Mouse (Mus musculus) large intestine, adult 2 months (tissue): ENCODE measurements around the gene Tuba1c. TPM values are rescaled to one million over a fixed set of nuclear protein-coding genes. Genes with fewer than 3 reads are reported as not detected.

ENCODE experiments used
- DNase-seq: peaks from one replicate; pipeline ENCODE4 v3.0.0-alpha.2; 2012; ENCODE audit warnings: low read depth, low spot score
- WGBS: fragments of 180-500 bp; shearing (Covaris S2); methylation state at CpG from one replicate; pipeline ENCODE4 v1.1.7; 2018; 5-methylcytosine and 5-hydroxymethylcytosine counted together
- polyA plus RNA-seq: library from polyadenylated mRNA; depleted of rRNA; stranded (reverse); fragments of >200 nt; gene quantifications from 2 replicates; pipeline ENCODE4 v1.2.3, GENCODE M21; 2012

Gene Tuba1c
- polyA plus RNA-seq, 1 experiment, result 408 TPM

DNA sequence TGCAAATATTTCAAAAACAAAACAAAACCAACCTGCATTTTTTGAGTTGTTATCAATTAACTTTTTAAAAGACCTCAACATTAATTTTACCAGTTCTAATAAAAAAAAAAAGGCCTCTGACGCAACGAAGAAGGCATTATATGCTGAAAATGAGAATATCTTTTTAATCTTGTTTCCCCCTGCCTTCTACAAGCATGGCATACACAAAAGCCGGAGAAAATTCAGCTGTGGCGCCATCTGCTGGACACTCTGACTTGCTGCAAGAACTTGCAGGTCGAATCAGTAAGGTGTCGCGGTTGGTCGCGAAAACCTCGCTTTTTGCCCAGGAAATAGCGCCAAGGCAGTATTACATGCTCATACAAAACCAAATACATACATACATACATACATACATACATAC is 35.8 kb upstream of the Tuba1c start:
- peak; percentile 71 for DNase-seq
- under 1% methylated on average over 11 of the region's 11 CpGs for WGBS

DNA sequence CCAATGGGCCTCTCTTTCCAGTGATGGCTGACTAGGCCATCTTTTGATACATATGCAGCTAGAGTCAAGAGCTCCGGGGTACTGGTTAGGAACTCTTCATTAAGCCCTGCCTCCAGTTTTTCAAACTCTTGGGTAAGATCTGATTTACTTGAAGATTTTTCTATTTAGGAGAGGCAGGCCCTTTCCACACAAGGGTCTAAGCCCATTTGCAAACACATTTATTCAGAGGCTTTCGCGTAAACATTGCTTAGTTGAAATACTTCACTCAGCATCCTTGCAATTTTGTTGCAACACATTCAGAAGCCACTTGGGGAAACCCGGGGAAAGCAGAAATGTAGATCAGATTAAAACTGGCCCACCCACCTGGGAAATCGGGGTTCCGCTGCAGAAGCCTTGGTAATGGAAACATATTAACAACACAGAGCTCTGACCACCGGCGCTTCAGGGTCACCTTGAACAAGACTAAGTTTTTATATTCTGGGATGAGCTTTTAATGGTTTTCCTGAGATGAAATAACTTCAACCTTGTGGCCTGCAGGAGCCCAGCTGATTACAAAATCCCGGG is 34.7 kb upstream of the Tuba1c start:
- DNase-seq, result no peak
- WGBS, result 86% methylated on average over 9 of the region's 9 CpGs

DNA sequence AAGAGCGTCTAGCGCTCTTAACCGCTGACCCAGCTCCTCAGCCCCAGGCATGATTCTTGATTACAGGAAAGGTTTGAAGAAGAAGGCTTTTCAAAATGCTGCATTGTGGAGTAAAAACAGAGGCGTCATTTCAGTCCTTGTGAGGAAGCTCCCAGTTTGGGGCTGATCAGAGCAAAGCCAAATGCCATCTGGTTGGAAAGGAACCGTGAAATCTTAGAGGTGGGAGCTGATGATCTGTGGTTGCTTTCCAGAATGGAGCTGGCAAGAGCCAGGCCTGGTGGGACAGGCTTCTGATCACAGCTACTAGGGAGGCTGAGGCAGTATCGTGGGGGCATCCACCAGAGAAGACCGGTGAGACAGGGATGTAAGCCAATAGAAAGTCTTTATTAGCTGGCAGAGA is 32.9 kb upstream of the Tuba1c start:
- 88% methylated on average over 7 of the region's 7 CpGs for WGBS
- DNase-seq, result no peak

DNA sequence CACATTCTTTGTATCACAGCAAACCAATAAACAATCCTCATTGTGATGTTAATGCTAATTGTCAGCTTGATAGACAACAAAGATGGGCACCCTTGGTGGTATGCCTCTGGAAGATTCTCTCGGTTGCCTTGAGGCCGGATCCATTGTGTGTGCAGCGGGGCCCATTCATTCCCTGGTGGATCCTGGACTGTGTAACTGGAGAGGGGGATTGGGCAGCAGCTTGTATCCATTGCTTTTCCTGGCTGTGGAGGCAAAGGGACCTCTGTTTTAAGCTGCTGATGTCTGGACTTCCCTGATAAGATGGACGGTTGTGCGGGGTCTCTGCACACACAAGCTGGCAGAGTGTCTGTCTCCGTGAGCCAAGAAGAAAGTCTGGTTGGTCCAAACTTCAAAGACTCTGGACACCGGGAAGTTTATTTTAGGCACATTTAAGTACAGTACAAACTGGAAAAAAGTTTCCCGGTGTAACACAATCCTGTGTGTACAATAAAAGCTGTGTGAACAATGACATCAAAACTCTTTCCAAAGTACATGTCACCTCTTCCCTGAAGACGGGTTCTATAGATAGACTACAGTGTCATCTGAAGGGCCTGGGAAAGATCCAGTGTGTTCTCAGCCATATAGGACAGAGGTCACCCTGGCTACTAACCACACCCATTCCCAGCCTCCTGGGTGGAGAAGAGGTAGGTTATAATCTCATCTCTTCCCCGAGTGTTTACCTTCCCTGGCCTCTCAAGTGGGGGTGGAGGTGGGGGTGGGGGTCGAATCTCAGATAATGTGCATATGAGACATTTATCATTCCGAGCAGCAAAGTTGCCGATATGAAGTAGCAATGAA is 31.5 kb upstream of the Tuba1c start:
- peak; percentile 40 for DNase-seq
- WGBS, result 26% methylated on average over 13 of the region's 13 CpGs

DNA sequence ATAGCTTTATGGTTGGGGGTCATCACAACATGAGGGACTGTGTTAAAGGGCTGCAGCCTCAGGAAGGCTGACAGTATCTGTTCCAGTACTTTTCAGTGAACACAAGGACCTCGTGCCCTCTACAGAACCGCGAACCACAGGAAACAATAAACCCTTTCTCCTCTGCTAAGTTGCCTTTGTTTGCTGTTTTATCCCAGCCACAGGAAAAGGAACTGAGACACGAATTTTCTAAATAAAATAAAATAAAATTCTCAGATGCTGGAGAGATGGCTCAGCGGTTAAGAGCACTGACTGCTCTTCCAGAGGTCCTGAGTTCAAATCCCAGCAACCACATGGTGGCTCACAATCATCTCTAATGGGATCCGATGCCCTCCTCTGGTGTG is 30.9 kb upstream of the Tuba1c start:
- WGBS, result 29% methylated on average over 6 of the region's 6 CpGs
- DNase-seq, result no peak

DNA sequence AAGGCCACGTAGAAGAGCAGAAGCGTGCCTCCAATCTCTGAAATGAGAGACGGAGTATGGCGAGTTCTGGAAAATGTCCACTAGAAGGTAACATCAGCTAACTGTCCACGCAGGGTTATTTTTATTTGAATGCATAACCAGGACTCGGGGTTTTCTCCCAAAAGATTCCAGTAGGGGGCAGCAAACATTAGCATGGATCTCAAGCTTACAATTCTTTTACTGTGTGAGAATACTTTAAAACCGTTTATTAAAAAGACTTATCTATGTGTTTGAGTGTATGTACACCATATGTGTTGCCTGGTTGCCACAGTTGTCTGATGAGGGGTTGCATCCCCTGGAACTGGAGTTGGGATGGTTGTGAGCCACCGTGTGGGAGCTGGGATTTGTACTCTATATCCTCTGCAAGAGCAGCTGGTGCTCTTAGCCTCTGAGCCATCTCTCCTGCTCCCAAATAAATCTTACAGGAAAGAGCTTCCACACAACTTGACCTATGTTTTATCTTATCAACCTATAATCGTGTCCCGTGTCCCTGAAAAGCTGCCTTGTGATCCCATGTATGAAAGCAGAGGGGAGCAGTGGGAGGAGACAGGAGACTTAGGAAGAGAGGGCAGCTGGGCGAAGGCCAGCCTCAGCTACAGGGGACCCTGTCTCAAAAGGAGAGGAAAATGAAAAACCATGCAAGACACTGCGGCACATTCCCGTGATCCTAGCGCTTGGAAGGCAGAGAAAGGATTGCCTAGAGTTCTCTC is 29.0 kb upstream of the Tuba1c start:
- peak; percentile 37 for DNase-seq

DNA sequence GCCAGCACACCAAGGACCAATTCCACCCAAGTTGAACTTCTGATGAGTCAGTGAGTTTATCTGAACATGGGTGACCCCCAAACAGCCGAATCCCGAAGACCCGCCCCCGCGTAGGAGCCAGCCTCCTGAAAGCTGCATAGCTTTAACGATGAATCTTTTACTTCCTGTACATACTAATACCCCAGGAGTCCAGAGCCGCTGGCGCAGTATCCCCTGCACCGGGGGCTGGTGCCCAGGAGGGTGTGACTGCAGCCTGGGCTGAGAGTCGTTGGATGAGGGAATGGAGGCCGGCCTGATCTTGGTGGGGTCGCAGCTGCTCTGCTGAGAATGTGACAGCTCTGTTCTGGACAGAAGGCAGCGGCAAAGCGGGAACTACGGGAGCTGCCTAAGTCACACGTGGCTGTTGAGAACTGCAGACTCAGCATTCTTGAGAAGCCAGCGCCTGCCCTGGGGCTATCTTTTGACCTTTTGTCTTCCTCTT is 28.2 kb upstream of the Tuba1c start:
- no peak for DNase-seq
- WGBS, result 22% methylated on average over 17 of the region's 17 CpGs

More for the DNA sequence above, 29.0 kb upstream of the Tuba1c start:
- 41% methylated on average over 14 of the region's 14 CpGs for WGBS

DNA sequence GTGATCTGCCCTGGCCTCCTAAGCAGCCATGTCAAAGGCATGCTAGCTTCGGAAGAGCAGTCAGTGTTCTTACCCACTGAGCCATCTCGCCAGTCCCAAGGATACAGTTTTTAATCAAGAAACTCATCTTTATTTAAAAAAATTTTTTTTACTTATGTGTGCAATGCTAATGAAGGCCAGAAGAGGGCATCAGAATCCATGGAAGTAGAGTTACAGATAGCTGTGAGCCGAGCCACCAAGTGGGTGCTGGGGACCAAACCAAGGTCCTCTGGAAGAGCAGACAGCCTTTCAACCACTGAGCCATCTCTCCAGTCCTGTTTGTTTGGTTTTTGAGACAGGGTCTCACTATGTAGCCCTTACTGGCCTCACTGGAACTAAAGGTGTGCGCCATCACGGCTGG is 26.1 kb upstream of the Tuba1c start:
- DNase-seq, result no peak
- 89% methylated on average over 5 of the region's 5 CpGs for WGBS

DNA sequence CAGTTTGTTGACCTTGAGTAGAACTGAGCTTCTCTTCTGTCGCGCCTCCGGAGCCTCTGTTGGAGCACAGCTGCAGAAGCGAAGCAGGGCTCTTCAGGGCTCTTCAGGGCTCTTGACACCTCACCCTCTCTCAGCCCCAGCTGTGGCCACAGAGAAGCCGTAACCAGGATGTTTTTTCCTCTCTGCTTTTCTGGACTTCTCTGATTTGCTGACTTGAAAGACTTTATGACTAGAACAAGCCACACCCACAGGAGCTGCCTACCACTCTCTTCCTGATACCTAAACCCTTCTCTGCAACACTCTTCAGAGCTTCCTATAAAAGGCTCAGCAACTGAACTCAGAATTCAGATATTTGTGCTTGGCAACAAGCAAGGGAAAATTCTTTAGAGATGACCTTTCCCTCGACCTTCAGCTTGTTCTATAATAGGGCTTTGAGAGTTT is 20.9 kb upstream of the Tuba1c start:
- no peak for DNase-seq
- 8% methylated on average over 6 of the region's 6 CpGs for WGBS

DNA sequence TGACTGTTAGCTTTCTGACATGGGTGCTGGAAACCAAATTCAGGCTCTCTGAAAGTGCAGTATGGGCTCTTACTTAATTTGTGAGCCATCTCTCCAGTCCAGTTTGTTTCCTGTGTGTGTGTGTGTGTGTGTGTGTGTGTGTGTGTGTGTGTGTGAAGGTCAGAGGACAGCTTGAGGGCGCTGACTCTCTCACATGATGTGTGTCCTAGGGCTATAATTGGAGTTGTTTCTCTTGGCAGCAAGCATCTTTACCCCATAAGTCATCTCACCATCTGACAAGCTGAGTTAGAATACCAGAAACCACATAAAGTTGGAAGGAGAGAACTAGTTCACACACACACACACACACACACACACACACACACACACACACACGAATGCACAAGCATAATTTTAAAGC is 18.8 kb upstream of the Tuba1c start:
- 61% methylated on average over 2 of the region's 2 CpGs for WGBS
- no peak for DNase-seq

DNA sequence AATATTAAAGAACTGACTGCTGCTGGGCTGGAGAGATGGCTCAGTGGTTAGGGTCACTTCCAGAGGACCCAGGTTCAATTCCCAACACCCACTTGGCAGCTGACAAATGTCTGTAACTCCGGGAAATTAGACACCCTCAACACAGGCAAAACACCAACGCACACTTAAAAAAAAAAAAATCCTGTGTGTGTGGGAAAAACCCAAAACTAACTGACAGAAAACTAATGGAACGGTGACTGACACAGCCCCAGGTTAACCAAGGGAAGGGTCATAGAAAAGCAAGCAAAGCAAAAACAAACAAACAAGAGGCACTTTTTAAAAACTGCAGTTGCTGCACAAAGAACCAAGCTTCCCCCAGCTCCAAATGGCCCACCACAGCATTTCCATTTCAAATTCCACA is 17.7 kb upstream of the Tuba1c start:
- no peak for DNase-seq
- 86% methylated on average over 3 of the region's 3 CpGs for WGBS

DNA sequence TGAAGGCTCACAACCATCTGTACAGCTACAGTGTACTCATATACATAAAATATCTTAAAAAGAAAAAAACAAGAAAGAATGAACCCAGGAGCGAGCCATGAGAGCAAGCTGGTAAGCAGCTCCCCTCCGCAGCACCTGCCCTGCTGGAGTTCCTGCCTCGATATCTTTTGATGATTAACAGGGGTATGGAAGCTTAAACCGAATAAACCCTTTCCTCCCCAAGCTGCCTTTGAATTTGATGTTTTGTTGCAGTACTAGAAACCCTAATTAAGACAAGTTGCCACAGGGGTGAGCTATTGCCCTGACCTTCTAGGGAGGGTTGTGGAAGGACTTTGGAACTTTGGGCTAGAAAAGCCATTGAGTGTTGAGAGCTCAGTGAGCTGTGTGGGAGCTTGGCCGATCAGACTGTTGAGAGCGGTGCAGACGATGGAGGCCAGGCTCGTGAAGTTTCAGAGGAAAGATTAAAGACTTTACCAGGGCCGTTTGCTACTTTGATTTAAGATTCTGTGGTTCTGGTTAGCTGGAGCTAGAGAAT is 15.1 kb upstream of the Tuba1c start:
- DNase-seq, result no peak
- 35% methylated on average over 9 of the region's 9 CpGs for WGBS

DNA sequence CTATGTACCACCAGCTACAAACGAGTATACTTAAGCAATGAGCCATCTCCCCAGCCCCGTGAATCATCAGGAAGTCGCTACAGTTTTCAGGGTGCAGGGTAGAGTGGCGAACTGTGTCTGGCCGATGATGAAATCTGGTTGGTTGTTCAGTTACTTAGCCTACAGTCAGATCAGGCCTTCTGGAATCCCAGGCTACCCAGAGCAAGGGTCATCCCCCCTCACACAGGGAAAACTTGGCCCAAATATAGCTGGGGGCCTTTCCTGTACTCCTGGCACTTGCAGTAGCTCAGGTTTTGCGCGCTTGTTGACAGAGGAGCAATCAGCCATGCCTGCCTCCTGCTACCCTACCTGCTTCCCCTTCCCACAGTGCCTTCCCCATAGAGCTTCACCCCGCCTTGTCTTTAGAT is 12.3 kb upstream of the Tuba1c start:
- no peak for DNase-seq
- WGBS, result 66% methylated on average over 8 of the region's 8 CpGs

DNA sequence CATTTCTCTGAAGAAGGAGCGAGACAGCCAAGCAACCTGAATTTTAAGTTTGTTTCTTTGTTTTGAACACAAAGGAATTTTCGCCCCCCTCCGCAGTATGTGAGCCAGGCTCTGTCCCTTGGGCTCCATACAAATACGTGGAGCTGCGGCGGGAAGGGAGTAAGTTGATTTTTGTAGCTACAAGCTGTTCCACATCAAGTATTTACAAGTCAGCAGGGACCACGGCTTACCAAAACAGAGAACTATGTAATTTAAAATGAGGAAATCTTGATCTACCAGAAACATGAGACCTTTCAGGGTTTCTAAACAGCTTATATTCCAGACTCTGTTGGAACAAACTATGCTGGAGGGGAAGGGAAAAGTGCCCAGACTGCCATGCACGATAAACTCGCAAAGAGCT is 11.7 kb upstream of the Tuba1c start:
- 80% methylated on average over 9 of the region's 9 CpGs for WGBS
- no peak for DNase-seq

DNA sequence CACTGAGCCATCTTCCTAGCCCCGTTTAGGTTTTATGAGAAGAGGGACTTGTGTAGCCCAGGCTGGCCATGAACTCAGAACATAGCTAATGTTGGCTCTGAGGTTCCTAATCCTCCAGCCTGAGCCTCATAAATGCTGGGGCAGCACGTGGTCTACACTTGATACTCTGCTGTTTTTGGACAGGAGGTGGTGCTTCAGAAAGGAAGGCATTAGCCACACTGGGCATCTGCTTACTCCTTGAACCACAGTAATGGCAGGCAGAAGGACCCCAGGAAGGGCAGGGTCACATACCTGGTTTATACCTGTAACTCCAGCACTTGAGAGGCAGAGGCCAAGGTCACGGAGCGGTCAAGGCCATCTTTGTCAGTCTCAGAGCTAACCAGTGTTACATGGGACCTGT is 11.1 kb upstream of the Tuba1c start:
- no peak for DNase-seq
- 77% methylated on average over 4 of the region's 4 CpGs for WGBS

DNA sequence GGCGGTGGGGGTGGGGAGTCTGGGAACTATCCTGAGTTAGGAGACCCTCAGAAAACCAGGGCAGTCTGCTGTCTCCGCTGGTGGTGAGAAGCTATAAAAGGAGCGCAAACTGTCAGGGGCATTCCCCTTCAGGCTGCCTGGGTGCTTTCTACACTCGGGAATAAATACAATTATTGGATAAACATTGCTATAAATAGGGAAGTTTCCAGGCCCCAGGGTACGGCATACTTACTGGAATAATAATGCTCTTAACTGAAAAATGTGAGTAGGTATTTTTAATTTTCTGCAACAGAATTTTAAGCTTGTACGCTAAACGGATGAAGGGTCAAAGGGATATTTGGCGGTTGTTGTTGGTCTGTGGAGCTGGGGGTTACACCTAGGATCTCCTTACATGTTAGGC is 10.3 kb upstream of the Tuba1c start:
- no peak for DNase-seq
- 65% methylated on average over 8 of the region's 8 CpGs for WGBS

DNA sequence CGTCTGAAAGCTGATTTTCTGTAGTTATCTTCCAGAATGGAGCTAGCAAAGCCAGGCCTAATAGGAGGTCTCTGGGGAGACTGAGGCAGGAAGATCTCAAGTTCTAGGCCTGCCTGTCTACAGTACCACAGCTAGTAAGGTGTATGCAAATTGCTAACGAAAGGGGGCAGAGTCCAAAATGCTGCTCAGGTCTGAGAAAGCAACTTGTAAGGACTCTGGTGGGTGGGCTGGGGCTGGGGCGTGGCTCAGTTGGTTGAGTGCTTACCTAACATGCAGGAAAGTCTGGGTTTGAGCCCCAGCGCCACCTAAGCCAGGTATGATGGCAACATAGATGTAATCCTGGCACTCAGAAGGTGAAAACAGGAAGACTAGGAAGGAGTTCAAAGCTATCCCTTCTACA is 9.5 kb upstream of the Tuba1c start:
- DNase-seq, result no peak
- 88% methylated on average over 4 of the region's 4 CpGs for WGBS

DNA sequence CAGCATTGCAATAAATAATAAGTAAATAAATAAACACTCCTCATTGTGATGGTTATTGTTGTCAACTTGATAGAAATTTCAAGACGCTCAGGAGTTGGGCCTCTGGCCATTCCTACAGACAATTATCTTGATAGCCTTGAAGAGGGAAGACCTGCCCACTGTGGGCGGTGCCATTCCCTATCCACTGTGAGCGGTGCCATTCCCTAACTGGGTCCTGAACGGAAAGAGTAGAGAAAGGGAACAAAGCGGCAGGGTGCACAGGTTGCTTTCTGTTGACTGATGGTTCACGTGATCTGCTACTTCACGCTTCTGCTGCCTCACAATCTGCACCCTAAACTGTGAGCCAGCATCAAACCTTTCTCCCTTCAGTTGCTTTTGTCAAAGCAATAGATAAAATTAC is 8.4 kb upstream of the Tuba1c start:
- no peak for DNase-seq
- 99% methylated on average over 7 of the region's 7 CpGs for WGBS

DNA sequence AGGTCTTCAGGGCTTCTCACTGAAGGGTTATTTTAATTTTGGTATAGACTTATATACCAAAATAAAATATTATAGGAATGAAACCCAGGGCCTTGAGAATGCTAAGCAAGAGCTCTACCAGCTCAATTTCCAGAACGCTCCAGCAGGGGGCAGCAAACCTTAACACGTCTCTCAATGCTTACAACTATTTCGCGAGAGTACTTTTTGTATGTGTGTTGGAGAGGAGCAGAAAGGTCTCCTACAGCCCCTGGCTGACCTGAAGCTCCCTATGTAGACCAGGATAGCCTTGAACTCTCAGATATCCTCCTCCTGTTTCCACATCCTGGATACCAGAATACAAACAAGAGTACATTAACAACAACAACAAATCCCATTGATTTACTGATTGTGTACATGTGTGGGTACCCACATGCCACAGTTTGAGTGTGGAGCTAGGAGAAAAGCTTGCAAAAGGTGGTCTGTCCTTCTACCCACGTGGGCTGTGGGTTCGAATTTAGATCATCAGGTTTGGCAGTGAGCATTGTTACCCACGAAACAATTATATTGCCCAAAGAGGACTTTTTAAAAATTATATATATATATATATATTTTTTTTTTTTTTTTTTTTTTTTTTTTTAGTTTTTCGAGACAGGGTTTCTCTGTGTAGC is 4.9 kb upstream of the Tuba1c start:
- no peak for DNase-seq
- 13% methylated on average over 7 of the region's 8 CpGs for WGBS

DNA sequence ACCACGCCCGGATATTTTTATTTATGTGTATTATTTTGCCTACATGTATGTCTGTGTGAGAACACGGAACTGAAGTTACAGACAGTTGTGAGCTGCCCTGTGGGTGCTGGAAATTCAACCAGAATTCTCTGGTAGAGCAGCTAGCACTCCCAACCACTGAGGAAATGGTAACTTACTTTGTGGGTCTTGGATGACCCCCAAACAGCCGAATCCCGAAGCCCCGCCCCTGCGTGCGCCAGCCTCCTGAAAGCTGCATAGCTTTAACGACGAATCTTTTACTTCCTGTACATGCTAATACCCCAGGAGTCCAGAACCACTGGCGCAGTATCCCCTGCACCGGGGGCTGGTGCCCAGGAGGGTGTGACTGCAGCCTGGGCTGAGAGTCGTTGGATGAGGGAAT is 4.3 kb upstream of the Tuba1c start:
- WGBS, result 77% methylated on average over 13 of the region's 13 CpGs
- no peak for DNase-seq
